Mouse (Mus musculus) mature B cell (primary cell): ENCODE data around the gene Ran.

Source experiments
- in situ Hi-C: fragments of 300-500 bp; cut with MboI; formaldehyde crosslinking; loops from 2 replicates; pipeline ENCODE4 v1.14.3; 2019

Gene Ran

GRCm38 (mm10) chr5:129064186-129064585 lies 44.3 kb downstream of the Ran start:
- in situ Hi-C loops = loop anchor here (25.0 kb wide), 1 partner anchor 423 kb away; no protein-coding TSS in a partner anchor

- in situ Hi-C loops = loop anchor here (25.0 kb wide), 1 partner anchor 422 kb away; no protein-coding TSS in a partner anchor
These were observed 45.4 kb downstream of the Ran start for GRCm38 (mm10) chr5:129065301-129065700.

DNA sequence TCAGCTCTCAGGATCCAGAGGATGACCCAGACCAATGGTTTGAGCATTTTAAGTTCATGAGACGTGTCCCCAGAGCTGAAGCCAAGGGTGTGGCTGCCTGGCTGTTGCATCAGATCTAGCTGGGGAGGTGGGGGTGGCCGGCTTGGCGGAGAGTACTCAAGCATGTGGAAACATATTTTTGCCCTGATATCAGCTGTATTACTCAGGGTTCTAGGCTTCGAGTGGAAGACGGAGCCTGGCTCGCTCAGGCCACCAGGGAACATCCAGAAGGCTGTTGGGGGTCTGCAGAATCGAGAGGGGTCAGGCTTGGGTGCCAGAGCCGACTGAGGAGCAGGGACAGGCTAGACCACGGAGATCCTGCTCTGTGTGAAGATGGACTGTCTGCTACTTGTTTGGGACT lies 46.1 kb downstream of the Ran start:
- in situ Hi-C loops = loop anchor here (25.0 kb wide), 1 partner anchor 421 kb away; no protein-coding TSS in a partner anchor

DNA sequence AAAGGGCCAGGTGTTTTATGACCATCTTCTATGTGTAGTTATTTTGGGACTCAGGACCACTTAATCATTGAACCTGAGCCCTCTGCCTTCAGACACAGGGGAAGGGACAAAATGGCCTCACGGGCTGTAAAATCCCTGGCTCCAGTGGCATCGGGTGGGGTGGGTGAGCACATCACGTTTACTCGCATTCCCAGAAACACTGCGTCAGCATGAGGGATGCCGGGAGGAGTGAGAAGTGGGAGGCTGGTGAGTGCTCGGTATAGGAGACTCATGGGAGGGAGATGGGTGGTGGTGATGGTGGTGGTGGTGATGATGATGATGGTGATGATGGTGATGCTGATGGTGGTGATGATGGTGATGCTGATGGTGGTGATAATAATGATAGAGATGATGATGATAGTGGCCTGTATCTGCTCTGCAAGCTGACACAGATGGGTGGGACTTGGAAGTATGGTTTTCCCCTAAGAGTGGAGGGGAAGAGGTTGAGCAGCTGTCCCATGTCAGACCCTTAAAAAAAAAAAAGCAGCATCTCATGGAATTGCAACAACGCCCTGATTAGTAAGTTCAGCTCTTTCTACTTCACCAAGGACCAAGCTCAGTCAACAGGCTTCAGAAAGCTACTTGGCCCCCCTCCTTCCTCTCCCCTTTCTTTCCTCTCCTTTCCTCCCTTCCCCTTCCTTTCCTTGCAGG lies 46.8 kb downstream of the Ran start:
- in situ Hi-C loops = loop anchor here (25.0 kb wide), 1 partner anchor 421 kb away; no protein-coding TSS in a partner anchor

DNA sequence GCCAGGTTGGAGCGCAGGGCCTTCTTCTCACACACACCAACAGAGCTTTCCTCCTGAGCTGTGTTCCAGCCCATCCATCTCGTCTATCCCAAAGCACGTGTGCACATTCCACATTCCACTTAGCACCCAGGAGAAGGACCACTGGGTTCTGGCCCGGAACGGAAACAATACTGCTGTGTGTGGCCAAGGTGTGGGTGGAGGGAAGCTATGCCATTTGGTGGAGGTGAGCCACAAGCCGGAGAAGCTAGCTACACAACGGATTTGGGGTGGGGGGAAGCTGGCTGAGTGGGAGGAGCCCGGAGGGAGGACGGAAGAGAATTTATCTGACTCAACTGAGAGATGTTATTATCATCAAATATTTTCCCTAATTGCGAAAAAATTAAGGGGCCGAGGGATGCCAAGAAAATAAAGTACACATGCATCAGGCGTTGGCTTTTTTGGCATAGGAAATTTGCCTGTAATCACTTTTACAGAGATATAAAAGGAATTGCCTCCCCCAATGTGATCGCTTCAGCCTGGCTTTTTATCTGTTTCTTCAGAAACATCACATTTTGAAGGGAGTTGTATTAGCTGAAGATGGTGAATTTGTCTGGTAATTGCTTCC lies 47.5 kb downstream of the Ran start:
- in situ Hi-C loops = loop anchor here (25.0 kb wide), 1 partner anchor 420 kb away; no protein-coding TSS in a partner anchor

DNA sequence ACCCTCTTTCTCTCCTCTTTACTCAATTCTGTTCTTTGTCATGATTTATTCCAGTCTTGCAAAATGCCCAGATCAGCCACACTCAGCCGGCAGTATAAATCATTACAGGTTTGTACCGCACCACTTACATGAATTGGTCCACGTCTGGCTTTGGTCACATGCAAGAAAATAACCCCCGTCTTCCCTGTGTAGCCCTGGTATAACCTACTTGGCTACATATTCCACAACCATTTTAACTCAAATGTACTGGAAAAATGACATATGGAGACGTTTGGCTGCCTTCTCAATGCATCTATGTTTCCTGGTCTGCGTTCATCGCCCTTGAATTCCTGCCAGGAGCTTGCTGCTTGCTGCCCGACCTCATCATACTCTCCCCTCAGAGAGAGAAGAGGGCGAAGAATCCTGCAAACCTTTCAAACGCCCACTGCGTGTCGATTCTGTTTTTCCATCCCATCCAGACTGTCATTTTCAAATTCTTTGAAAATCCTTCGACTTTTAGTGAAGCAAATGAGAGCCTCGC lies 52.0 kb downstream of the Ran start:
- in situ Hi-C loops = loop anchor here (5.0 to 25.0 kb wide), 2 partner anchors 415 to 515 kb away; no protein-coding TSS in a partner anchor

DNA sequence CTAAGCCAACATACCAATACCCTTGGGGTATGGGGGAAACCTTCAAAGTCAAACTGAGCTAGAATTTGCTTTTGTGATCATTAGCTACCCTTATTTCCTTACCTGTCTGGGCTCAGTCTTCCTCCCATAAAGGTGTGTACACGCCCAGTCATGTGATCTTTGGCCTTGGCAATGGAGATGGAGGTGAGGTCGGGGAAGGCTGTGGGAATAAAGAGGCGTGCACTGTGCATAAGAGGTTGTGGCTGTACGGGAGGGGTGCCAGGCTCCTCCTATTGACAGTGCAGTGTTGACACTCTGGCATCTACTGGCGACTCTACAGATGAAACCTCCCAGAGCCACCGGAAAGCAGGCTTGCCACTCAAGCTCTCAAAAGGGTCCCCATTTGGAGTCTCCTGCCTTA lies 53.5 kb downstream of the Ran start:
- in situ Hi-C loops = loop anchor here (5.0 to 25.0 kb wide), 2 partner anchors 414 to 514 kb away; no protein-coding TSS in a partner anchor
